Comparison of ENCODE assay signal across 9 mouse cellular contexts in the genomic region with DNA sequence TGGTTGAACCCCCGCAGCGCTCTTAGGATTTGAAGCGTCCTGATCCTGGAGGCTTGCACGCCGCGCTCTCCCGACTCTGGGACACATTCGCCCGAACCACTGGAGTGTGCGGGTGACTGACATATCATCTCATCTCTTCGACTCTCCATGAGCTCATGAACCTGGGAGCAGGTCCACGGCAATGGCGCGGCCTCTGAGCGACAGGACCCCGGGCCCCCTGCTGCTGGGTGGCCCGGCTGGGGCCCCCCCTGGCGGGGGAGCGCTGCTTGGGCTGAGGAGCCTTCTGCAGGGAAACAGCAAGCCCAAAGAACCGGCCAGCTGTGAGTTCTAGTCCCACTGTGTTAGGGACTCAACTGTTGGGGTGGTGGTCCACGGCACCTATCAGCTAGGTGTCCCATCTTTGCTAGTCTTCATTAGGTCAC. TPM values are rescaled to one million over a fixed set of nuclear protein-coding genes. Genes with fewer than 3 reads are reported as not detected.
A peak's percentile ranks its signal among the peaks of the same experiment; 100 is the strongest.
DNase-seq lines count a peak whose midpoint lies in the region; ATAC-seq and TF ChIP-seq lines count a peak whose summit lies in the region.
"Had no signal": no experiment of that assay in that cellular context is flagged by ENCODE, and none has a peak within 500 bp of the region (broad histone marks: within the 10 kb centered on the region; RNA-seq: fewer than 3 reads in every experiment).

No protein-coding gene starts in this region.

- WGBS in hindbrain, embryonic 10.5 days = under 1% methylated on average over 21 of the region's 21 CpGs
- WGBS in midbrain, embryonic 10.5 days = under 1% methylated on average over 21 of the region's 21 CpGs

- ATAC-seq in G1E (ENCODE audit: extremely low read depth, insufficient number of reproducible peaks, low FRiP score, poor library complexity, severe bottlenecking) = no peak

- H3K27ac ChIP-seq in hindbrain, embryonic 10.5 days = peak overlapping the region; percentile 91
- peak overlapping the region; percentile 87 for H3K27ac ChIP-seq in midbrain, embryonic 10.5 days (replicated peaks)

- intact Hi-C loops in gastrocnemius, postnatal 36 days (cut with DNase I) = no loop called here

- H3K9me3 ChIP-seq in G1E (replicated peaks) = no peaks in the 10 kb centered on the region
- H3K9me3 ChIP-seq in hindbrain, embryonic 10.5 days = no peaks in the 10 kb centered on the region
- H3K9me3 ChIP-seq in midbrain, embryonic 10.5 days (replicated peaks) = no peaks in the 10 kb centered on the region

- no peak for TF ChIP-seq CTCF in G1E (IDR thresholded peaks at IDR 0.05; ENCODE audit: low read depth, low read length)

- peaks cover 25% of the 10 kb centered on the region for H3K36me3 ChIP-seq in G1E (replicated peaks)
- H3K36me3 ChIP-seq in hindbrain, embryonic 10.5 days = peaks cover 10% of the 10 kb centered on the region
- H3K36me3 ChIP-seq in midbrain, embryonic 10.5 days = peaks cover 10% of the 10 kb centered on the region

- H3K4me3 ChIP-seq in G1E (ENCODE audit: low read depth, low read length) = peak overlapping the region; percentile 81
- peak overlapping the region; percentile 79 for H3K4me3 ChIP-seq in hindbrain, embryonic 10.5 days
- H3K4me3 ChIP-seq in midbrain, embryonic 10.5 days = peak overlapping the region; percentile 73

- H3K4me1 ChIP-seq in G1E (ENCODE audit: insufficient read depth, low read depth, low read length) = peaks cover 84% of the 10 kb centered on the region
- peaks cover 81% of the 10 kb centered on the region for H3K4me1 ChIP-seq in hindbrain, embryonic 10.5 days (replicated peaks)
- H3K4me1 ChIP-seq in midbrain, embryonic 10.5 days = peaks cover 86% of the 10 kb centered on the region

- DNase-seq in gastrocnemius, postnatal 10 days = peak; percentile 57
- DNase-seq in gastrocnemius, postnatal 36 days = no peak
- DNase-seq in G1E (ENCODE audit: low spot score) = no peak
- DNase-seq in hindbrain, embryonic 10.5 days (ENCODE audit: low spot score) = no peak
- DNase-seq in midbrain, embryonic 10.5 days (ENCODE audit: low spot score) = no peak
- peak; percentile 48 to 67 for DNase-seq in thymus, postnatal 36 days
- no peak for DNase-seq in spleen, postnatal 36 days (ENCODE audit: low spot score in 2 of 2)
- DNase-seq in urinary bladder, postnatal 10 days (ENCODE audit: low spot score) = no peak

- peaks cover 22% of the 10 kb centered on the region for H3K27me3 ChIP-seq in G1E (ENCODE audit: insufficient read depth, low read length)
- peaks cover 13% of the 10 kb centered on the region for H3K27me3 ChIP-seq in hindbrain, embryonic 10.5 days (ENCODE audit: insufficient read depth, poor library complexity, severe bottlenecking)
- peaks cover 6% of the 10 kb centered on the region for H3K27me3 ChIP-seq in midbrain, embryonic 10.5 days (ENCODE audit: low read depth, poor library complexity, severe bottlenecking)

RNA-seq across cellular contexts. Expression of a gene that starts 0.6 kb away (rescaled TPM):
- total RNA-seq in gastrocnemius, postnatal 10 days (2021) = 10 to 100 TPM; 35.9 to 37.9 TPM
- total RNA-seq in gastrocnemius, postnatal 36 days (2021) = 100 to 1,000 TPM in 1 of 2 experiments, 10 to 100 TPM in 1; 52.8 to 118 TPM
- total RNA-seq in G1E (2014; fragmentation: Nextera tagmentation) (22.8 and 30.2 TPM in 2 replicates), G1E (2017) (33.7 and 37.8 TPM in 2 replicates)
- polyA plus RNA-seq in G1E (2012) = 18.0 and 23.0 TPM in 2 replicates
- 3.0 and 3.4 TPM in 2 replicates for polyA plus RNA-seq in hindbrain, embryonic 10.5 days (2016; fragmentation: Nextera tagmentation; extraction: Ambion mirVana)
- polyA plus RNA-seq in midbrain, embryonic 10.5 days (2016; fragmentation: Nextera tagmentation; extraction: Ambion mirVana) = 2.1 and 2.9 TPM in 2 replicates

RNA-seq across cellular contexts. Expression of a gene that starts 5.8 kb away (rescaled TPM):
- total RNA-seq in gastrocnemius, postnatal 10 days (2021) = 1 to 10 TPM; 3.4 to 3.9 TPM
- 1 to 10 TPM; 7.7 to 9.5 TPM for total RNA-seq in gastrocnemius, postnatal 36 days (2021)
- total RNA-seq in G1E (2014; fragmentation: Nextera tagmentation) (0.92 and 3.5 TPM in 2 replicates), G1E (2017) (0.16 and 0.58 TPM in 2 replicates)
- polyA plus RNA-seq in G1E (2012) = 0.63 and 0.78 TPM in 2 replicates
- polyA plus RNA-seq in hindbrain, embryonic 10.5 days (2016; fragmentation: Nextera tagmentation; extraction: Ambion mirVana) = 8.3 and 13.0 TPM in 2 replicates
- 4.6 and 4.9 TPM in 2 replicates for polyA plus RNA-seq in midbrain, embryonic 10.5 days (2016; fragmentation: Nextera tagmentation; extraction: Ambion mirVana)

RNA-seq across cellular contexts. Expression of a gene that starts 9.8 kb away (rescaled TPM):
- 100 to 1,000 TPM; 793 to 822 TPM for total RNA-seq in gastrocnemius, postnatal 10 days (2021)
- total RNA-seq in gastrocnemius, postnatal 36 days (2021) = 100 to 1,000 TPM; 396 to 453 TPM
- total RNA-seq in G1E (2014; fragmentation: Nextera tagmentation) = 3,054 and 3,291 TPM in 2 replicates
- total RNA-seq in G1E (2017) = 1,837 and 1,972 TPM in 2 replicates
- 14,383 and 17,578 TPM in 2 replicates for polyA plus RNA-seq in G1E (2012)
- polyA plus RNA-seq in hindbrain, embryonic 10.5 days (2016; fragmentation: Nextera tagmentation; extraction: Ambion mirVana) = 1,010 and 1,126 TPM in 2 replicates
- 965 and 1,116 TPM in 2 replicates for polyA plus RNA-seq in midbrain, embryonic 10.5 days (2016; fragmentation: Nextera tagmentation; extraction: Ambion mirVana)

RNA-seq across cellular contexts. Expression of a gene that starts 11.3 kb away (rescaled TPM):
- under 1 TPM in 1 of 2 experiments, not detected in 1; 0.21 TPM for total RNA-seq in gastrocnemius, postnatal 10 days (2021)
- under 1 TPM; 0.12 to 0.26 TPM for total RNA-seq in gastrocnemius, postnatal 36 days (2021)
- not detected in 2 replicates for total RNA-seq in G1E (2014; fragmentation: Nextera tagmentation)
- total RNA-seq in G1E (2017) = not detected in 2 replicates
- polyA plus RNA-seq in G1E (2012) = 0.02 TPM in 1 of 2 replicates, not detected in the other
- 0.62 and 0.77 TPM in 2 replicates for polyA plus RNA-seq in hindbrain, embryonic 10.5 days (2016; fragmentation: Nextera tagmentation; extraction: Ambion mirVana)
- polyA plus RNA-seq in midbrain, embryonic 10.5 days (2016; fragmentation: Nextera tagmentation; extraction: Ambion mirVana) = 0.32 and 0.34 TPM in 2 replicates
- total RNA-seq: hematopoietic stem cell, adult 5-6 weeks had no signal

RNA-seq across cellular contexts. Expression of a gene that starts 12.3 kb away (rescaled TPM):
- total RNA-seq in gastrocnemius, postnatal 10 days (2021) = 10 to 100 TPM; 11.8 to 13.8 TPM
- 10 to 100 TPM; 12.2 to 12.7 TPM for total RNA-seq in gastrocnemius, postnatal 36 days (2021)
- total RNA-seq in G1E (2014; fragmentation: Nextera tagmentation) = 16.3 and 21.4 TPM in 2 replicates
- 9.3 and 9.8 TPM in 2 replicates for total RNA-seq in G1E (2017)
- 96.0 and 115 TPM in 2 replicates for polyA plus RNA-seq in G1E (2012)
- 33.6 and 35.5 TPM in 2 replicates for polyA plus RNA-seq in hindbrain, embryonic 10.5 days (2016; fragmentation: Nextera tagmentation; extraction: Ambion mirVana)
- polyA plus RNA-seq in midbrain, embryonic 10.5 days (2016; fragmentation: Nextera tagmentation; extraction: Ambion mirVana) = 32.3 and 32.8 TPM in 2 replicates

Comparison
In these comparisons a context has a peak if more than half of its experiments do, and no peak if none do; other contexts are left out.
1. DNase-seq: peak in gastrocnemius, postnatal 10 days (single experiment) and thymus, postnatal 36 days (2 of 2); none in gastrocnemius, postnatal 36 days (0 of 2), G1E (single experiment), hindbrain, embryonic 10.5 days (single experiment), midbrain, embryonic 10.5 days (single experiment), spleen, postnatal 36 days (0 of 2) and urinary bladder, postnatal 10 days (single experiment).
2. Peak in every context shown above with its lines, with median percentiles within 50 percentile points of each other: H3K4me3 ChIP-seq.